Mouse (Mus musculus) liver, embryonic 15.5 days (tissue): ENCODE results near the gene Ccl28. TPM values are rescaled to one million over a fixed set of nuclear protein-coding genes. Genes with fewer than 3 reads are reported as not detected.
"Not testable (repeated sequence)": the region's sequence is repeated elsewhere in the genome, so short reads cannot be mapped to it uniquely, and the experiment has no call there.

Experiments used
- ATAC-seq: fragments of 200-750 bp; cut with Nextera tagmentation; 2 replicates; pipeline ENCODE4 v1.8.0; 2017; ENCODE audit warnings: moderate number of reproducible peaks, mild to moderate bottlenecking, moderate library complexity; ENCODE audit not compliant: insufficient read depth
- H3K27ac ChIP-seq: fragments of 300-500 bp; sonication (generic); replicated peaks from 2 replicates; pipeline ENCODE4 v1.5.1; 2015; ENCODE audit warnings: mild to moderate bottlenecking, inconsistent platforms
- H3K27me3 ChIP-seq: fragments of 300-500 bp; sonication (generic); 2 replicates; pipeline ENCODE4 v1.6.1; 2015; ENCODE audit warnings: mild to moderate bottlenecking, inconsistent platforms
- H3K36me3 ChIP-seq: fragments of 300-500 bp; sonication (generic); replicated peaks from 2 replicates; pipeline ENCODE4 v1.6.1; 2015; ENCODE audit warnings: moderate library complexity, mild to moderate bottlenecking, inconsistent platforms
- H3K4me1 ChIP-seq: fragments of 300-500 bp; sonication (generic); replicated peaks from 2 replicates; pipeline ENCODE4 v1.6.1; 2015; ENCODE audit warnings: inconsistent platforms
- H3K4me2 ChIP-seq: fragments of 300-500 bp; sonication (generic); 2 replicates; pipeline ENCODE4 v1.6.1; 2015; ENCODE audit warnings: moderate library complexity, mild to moderate bottlenecking, inconsistent platforms
- H3K4me3 ChIP-seq: fragments of 300-500 bp; sonication (generic); replicated peaks from 2 replicates; pipeline ENCODE4 v1.5.1; 2015; ENCODE audit warnings: mild to moderate bottlenecking, inconsistent platforms
- H3K9ac ChIP-seq: fragments of 300-500 bp; sonication (generic); 2 replicates; pipeline ENCODE4 v1.6.1; 2015; ENCODE audit warnings: moderate library complexity, mild to moderate bottlenecking, inconsistent platforms
- H3K9me3 ChIP-seq: fragments of 300-500 bp; sonication (generic); replicated peaks from 2 replicates; pipeline ENCODE4 v1.6.1; 2016; ENCODE audit warnings: inconsistent platforms
- WGBS: fragments of 180-500 bp; shearing (Covaris S2); methylation state at CpG from one replicate; pipeline ENCODE4 v1.1.7; 2015; ENCODE audit warnings: mixed read lengths; ENCODE audit not compliant: insufficient replicate concordance; 5-methylcytosine and 5-hydroxymethylcytosine counted together
- polyA plus RNA-seq: library from polyadenylated mRNA; unstranded; fragments of >200 nt; fragmentation: Nextera tagmentation; extraction: Ambion mirVana; gene quantifications from 2 replicates; pipeline ENCODE4 v1.2.1, GENCODE M21; 2015

The Ccl28 gene
- polyA plus RNA-seq = not detected in 2 replicates

GRCm38 (mm10) chr13:119623634-119624033, at the start of gene Ccl28:
TSS of gene Ccl28 (plus strand) at chr13:119623819.
- H3K27me3 ChIP-seq = no peaks in the 10 kb centered on the region
- H3K4me3 ChIP-seq = no peak within 1 kb of the TSS
- ATAC-seq = no peak
- no peaks in the 10 kb centered on the region for H3K9me3 ChIP-seq
- no peaks in the 10 kb centered on the region for H3K36me3 ChIP-seq
- H3K9ac ChIP-seq = no peak within 1 kb of the TSS
- no peaks in the 10 kb centered on the region for H3K4me1 ChIP-seq
- 59% methylated on average over 6 of the region's 6 CpGs for WGBS
- H3K4me2 ChIP-seq = no peak within 1 kb of the TSS
- no peak within 1 kb of the TSS for H3K27ac ChIP-seq

- ATAC-seq = peak; percentile 80
- H3K36me3 ChIP-seq, H3K27ac ChIP-seq, H3K9ac ChIP-seq, H3K4me3 ChIP-seq, H3K4me2 ChIP-seq, H3K4me1 ChIP-seq, H3K27me3 ChIP-seq: not testable (repeated sequence)
- peaks cover 21% of the 10 kb centered on the region for H3K9me3 ChIP-seq
- WGBS = 62% methylated on average over 16 of the region's 16 CpGs
Observed at GRCm38 (mm10) chr13:119596321-119597211, 27.1 kb upstream of the Ccl28 start.

GRCm38 (mm10) chr13:119598466-119598865, 25.2 kb upstream of the Ccl28 start:
- not testable (repeated sequence) for H3K27ac ChIP-seq, H3K27me3 ChIP-seq, H3K4me2 ChIP-seq, H3K4me1 ChIP-seq, H3K36me3 ChIP-seq, ATAC-seq, H3K4me3 ChIP-seq, H3K9ac ChIP-seq
- H3K9me3 ChIP-seq = peaks cover 24% of the 10 kb centered on the region

GRCm38 (mm10) chr13:119599066-119599465, 24.6 kb upstream of the Ccl28 start:
- H3K9me3 ChIP-seq = peaks cover 29% of the 10 kb centered on the region
- H3K4me2 ChIP-seq, H3K4me1 ChIP-seq, H3K27ac ChIP-seq, H3K36me3 ChIP-seq, H3K27me3 ChIP-seq, H3K4me3 ChIP-seq, ATAC-seq, H3K9ac ChIP-seq: not testable (repeated sequence)
- 66% methylated on average over 12 of the region's 12 CpGs for WGBS

GRCm38 (mm10) chr13:119599498-119599897, 24.1 kb upstream of the Ccl28 start:
- not testable (repeated sequence) for H3K27ac ChIP-seq, H3K4me2 ChIP-seq, ATAC-seq, H3K36me3 ChIP-seq, H3K4me3 ChIP-seq, H3K9ac ChIP-seq, H3K4me1 ChIP-seq, H3K27me3 ChIP-seq
- peaks cover 32% of the 10 kb centered on the region for H3K9me3 ChIP-seq
- WGBS = 52% methylated on average over 2 of the region's 2 CpGs

GRCm38 (mm10) chr13:119600166-119600565, 23.5 kb upstream of the Ccl28 start:
- not testable (repeated sequence) for H3K4me1 ChIP-seq, H3K4me3 ChIP-seq, H3K9ac ChIP-seq, H3K27me3 ChIP-seq, H3K4me2 ChIP-seq, H3K27ac ChIP-seq, H3K36me3 ChIP-seq, ATAC-seq
- peaks cover 32% of the 10 kb centered on the region for H3K9me3 ChIP-seq

- not testable (repeated sequence) for H3K36me3 ChIP-seq, H3K9ac ChIP-seq, H3K4me2 ChIP-seq, H3K4me3 ChIP-seq, ATAC-seq, H3K4me1 ChIP-seq, H3K27ac ChIP-seq, H3K27me3 ChIP-seq
- 52% methylated on average over 13 of the region's 13 CpGs for WGBS
- H3K9me3 ChIP-seq = peaks cover 21% of the 10 kb centered on the region
Observed at GRCm38 (mm10) chr13:119602688-119603331, 20.8 kb upstream of the Ccl28 start.

- 82% methylated on average over 8 of the region's 8 CpGs for WGBS
Observed at GRCm38 (mm10) chr13:119603890-119604289, 19.7 kb upstream of the Ccl28 start.

GRCm38 (mm10) chr13:119604322-119604721, 19.3 kb upstream of the Ccl28 start:
- WGBS = 70% methylated on average over 8 of the region's 9 CpGs
- H3K9ac ChIP-seq, ATAC-seq, H3K4me3 ChIP-seq, H3K4me2 ChIP-seq, H3K27ac ChIP-seq, H3K36me3 ChIP-seq, H3K27me3 ChIP-seq, H3K4me1 ChIP-seq: not testable (repeated sequence)
- H3K9me3 ChIP-seq = peaks cover 11% of the 10 kb centered on the region; the same call in 1 of the 2 replicates

More at GRCm38 (mm10) chr13:119603890-119604289, 19.7 kb upstream of the Ccl28 start:
- not testable (repeated sequence) for H3K9ac ChIP-seq, H3K36me3 ChIP-seq, H3K4me1 ChIP-seq, H3K4me3 ChIP-seq, ATAC-seq, H3K27me3 ChIP-seq, H3K4me2 ChIP-seq, H3K27ac ChIP-seq
- H3K9me3 ChIP-seq = peaks cover 15% of the 10 kb centered on the region

- no peak for ATAC-seq
- H3K9me3 ChIP-seq = no peaks in the 10 kb centered on the region
- no peak overlapping the region for H3K27ac ChIP-seq
- no peak overlapping the region for H3K4me2 ChIP-seq
- no peak overlapping the region for H3K9ac ChIP-seq
- H3K27me3 ChIP-seq = no peaks in the 10 kb centered on the region
- no peaks in the 10 kb centered on the region for H3K4me1 ChIP-seq
- H3K36me3 ChIP-seq = no peaks in the 10 kb centered on the region
- 80% methylated on average over 3 of the region's 3 CpGs for WGBS
- H3K4me3 ChIP-seq = no peak overlapping the region
Observed at GRCm38 (mm10) chr13:119618841-119619240, 4.8 kb upstream of the Ccl28 start.

GRCm38 (mm10) chr13:119619735-119620134, 3.9 kb upstream of the Ccl28 start:
- Histone ChIP-seq H3K4me3 (no peak overlapping the region), H3K27me3 (no peaks in the 10 kb centered on the region), H3K36me3 (no peaks in the 10 kb centered on the region), H3K4me2 (no peak overlapping the region), H3K9me3 (no peaks in the 10 kb centered on the region), H3K9ac (no peak overlapping the region), H3K4me1 (no peaks in the 10 kb centered on the region), H3K27ac (no peak overlapping the region)
- no peak for ATAC-seq
- 71% methylated on average over 3 of the region's 3 CpGs for WGBS
